Mouse (Mus musculus) intestine, embryonic 14.5 days (tissue): ENCODE results near the gene Ttc39a. TPM values are rescaled to one million over a fixed set of nuclear protein-coding genes. Genes with fewer than 3 reads are reported as not detected.

Source experiments
- ATAC-seq: fragments of 200-750 bp; cut with Nextera tagmentation; replicated peaks from 2 replicates; pipeline ENCODE4 v1.8.0; 2017; ENCODE audit warnings: low read depth, moderate number of reproducible peaks, moderate TSS enrichment, moderate library complexity; ENCODE audit not compliant: low FRiP score, low TSS enrichment
- DNase-seq: peaks from one replicate; pipeline ENCODE4 v3.0.0-alpha.2; 2018; ENCODE audit warnings: low spot score
- H3K27ac ChIP-seq: fragments of 300-500 bp; sonication (generic); 2 replicates; pipeline ENCODE4 v1.5.1; 2014; ENCODE audit warnings: low read depth, mild to moderate bottlenecking, control low read depth
- H3K27me3 ChIP-seq: fragments of 300-500 bp; sonication (generic); replicated peaks from 2 replicates; pipeline ENCODE4 v1.6.1; 2014; ENCODE audit warnings: low read length, control low read depth; ENCODE audit not compliant: control insufficient read depth, insufficient read depth
- H3K36me3 ChIP-seq: fragments of 300-500 bp; sonication (generic); 2 replicates; pipeline ENCODE4 v1.6.1; 2014; ENCODE audit warnings: low read length, control low read depth; ENCODE audit not compliant: control insufficient read depth, insufficient read depth
- H3K4me1 ChIP-seq: fragments of 300-500 bp; sonication (generic); replicated peaks from 2 replicates; pipeline ENCODE4 v1.6.1; 2014; ENCODE audit warnings: low read length, control low read depth, mixed read lengths; ENCODE audit not compliant: control insufficient read depth, insufficient read depth
- H3K4me2 ChIP-seq: fragments of 300-500 bp; sonication (generic); 2 replicates; pipeline ENCODE4 v1.6.1; 2014; ENCODE audit warnings: low read length
- H3K4me3 ChIP-seq: fragments of 300-500 bp; sonication (generic); 2 replicates; pipeline ENCODE4 v1.5.1; 2014; ENCODE audit warnings: low read depth, low read length, control low read depth, mixed read lengths
- H3K9ac ChIP-seq: fragments of 300-500 bp; sonication (generic); 2 replicates; pipeline ENCODE4 v1.6.1; 2014; ENCODE audit warnings: mild to moderate bottlenecking, low read length
- H3K9me3 ChIP-seq: fragments of 300-500 bp; sonication (generic); 2 replicates; pipeline ENCODE4 v1.6.1; 2016; ENCODE audit warnings: low read length, control low read depth; ENCODE audit not compliant: control insufficient read depth
- WGBS: fragments of 180-500 bp; shearing (Covaris S2); extraction: QIAGEN DNeasy Blood & Tissue Kit; methylation state at CpG from one replicate; pipeline ENCODE4 v1.1.7; 2014; 5-methylcytosine and 5-hydroxymethylcytosine counted together
- polyA plus RNA-seq: library from polyadenylated mRNA; unstranded; fragments of >200 nt; fragmentation: Nextera tagmentation; extraction: Ambion mirVana; gene quantifications from 2 replicates; pipeline ENCODE4 v1.2.1, GENCODE M21; 2014

The Ttc39a gene
- 11.9 and 14.7 TPM in 2 replicates for polyA plus RNA-seq

DNA sequence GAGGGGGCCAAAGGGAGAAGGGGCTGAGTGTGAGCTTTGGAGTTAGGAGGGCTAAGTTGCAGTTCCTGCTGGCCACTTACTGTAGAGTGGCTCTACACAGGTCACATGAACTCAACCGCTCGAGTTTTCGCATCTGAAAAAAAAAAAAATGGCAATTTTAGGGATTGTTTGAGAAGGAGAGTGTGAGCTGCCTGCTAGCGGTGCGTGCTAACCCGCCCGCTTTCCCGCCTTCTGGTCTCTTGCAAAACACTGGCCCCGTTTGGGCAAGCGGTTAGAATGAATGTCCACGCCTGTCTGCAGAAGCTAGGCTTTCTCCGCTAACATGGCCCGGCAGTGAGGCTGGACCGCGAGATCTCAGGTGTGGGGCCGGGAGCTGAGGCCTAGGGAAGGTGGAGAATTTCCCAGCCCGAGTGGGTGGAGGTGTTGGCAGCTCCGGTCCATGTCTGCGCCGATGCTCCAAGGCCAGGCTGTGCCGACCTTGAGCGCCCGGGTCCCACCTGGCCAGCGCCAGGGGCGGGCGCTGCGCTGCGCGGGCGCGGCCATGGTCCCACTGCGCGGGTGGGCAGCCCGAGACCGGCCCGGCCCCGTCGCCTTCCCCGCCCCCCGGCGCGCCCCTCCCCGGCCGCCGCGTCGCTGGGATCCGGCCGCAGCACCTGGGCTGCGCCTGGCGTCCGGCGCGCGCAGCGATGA, at the start of gene Ttc39a:
Gene Ttc39a (plus strand): TSS at position 138 of the 690 bp plus-strand sequence.
- DNase-seq = peak; percentile 89
- H3K9me3 ChIP-seq = no peaks in the 10 kb centered on the region
- WGBS = under 1% methylated on average over 55 of the region's 56 CpGs
- peak within 1 kb of the TSS; percentile 80 for H3K27ac ChIP-seq
- H3K4me1 ChIP-seq = peaks cover 11% of the 10 kb centered on the region
- H3K36me3 ChIP-seq = no peaks in the 10 kb centered on the region
- peak; percentile 61 for ATAC-seq
- H3K4me3 ChIP-seq = peak within 1 kb of the TSS; percentile 52
- H3K9ac ChIP-seq = peak within 1 kb of the TSS; percentile 56
- peak within 1 kb of the TSS; percentile 98 for H3K4me2 ChIP-seq
- H3K27me3 ChIP-seq = no peaks in the 10 kb centered on the region

DNA sequence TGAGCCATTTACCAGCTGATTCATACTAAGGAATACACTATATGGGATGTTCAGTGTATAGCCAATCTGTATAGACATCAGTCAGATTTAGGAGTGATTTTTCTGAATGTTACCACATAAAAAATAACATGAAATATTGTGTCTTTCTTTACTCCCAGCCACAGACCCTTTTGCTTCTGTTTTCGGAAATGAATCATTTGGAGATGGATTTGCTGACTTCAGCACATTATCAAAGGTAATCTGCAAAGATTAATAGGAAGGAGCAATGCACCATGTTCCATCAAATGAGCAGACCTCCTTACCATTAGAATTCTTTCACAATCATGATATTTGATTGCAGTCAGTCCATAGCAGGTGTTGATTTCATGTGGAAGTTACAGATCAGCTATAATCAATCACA, 28.3 kb upstream of the Ttc39a start:
- no peaks in the 10 kb centered on the region for H3K27me3 ChIP-seq
- ATAC-seq = no peak
- no peak overlapping the region for H3K4me3 ChIP-seq
- DNase-seq = no peak
- H3K4me2 ChIP-seq = no peak overlapping the region
- H3K9me3 ChIP-seq = no peaks in the 10 kb centered on the region
- 92% methylated on average over 1 of the region's 1 CpGs for WGBS
- H3K9ac ChIP-seq = no peak overlapping the region
- peaks cover 31% of the 10 kb centered on the region for H3K36me3 ChIP-seq
- H3K4me1 ChIP-seq = no peaks in the 10 kb centered on the region
- no peak overlapping the region for H3K27ac ChIP-seq

GRCm38 (mm10) chr4:109382457-109382856, 24.0 kb upstream of the Ttc39a start:
- Histone ChIP-seq H3K4me2 (no peak overlapping the region), H3K27me3 (no peaks in the 10 kb centered on the region), H3K9me3 (no peaks in the 10 kb centered on the region), H3K4me3 (no peak overlapping the region), H3K9ac (no peak overlapping the region), H3K36me3 (peaks cover 29% of the 10 kb centered on the region), H3K27ac (no peak overlapping the region), H3K4me1 (no peaks in the 10 kb centered on the region)
- ATAC-seq (no peak), DNase-seq (no peak)
- 85% methylated on average over 2 of the region's 2 CpGs for WGBS

DNA sequence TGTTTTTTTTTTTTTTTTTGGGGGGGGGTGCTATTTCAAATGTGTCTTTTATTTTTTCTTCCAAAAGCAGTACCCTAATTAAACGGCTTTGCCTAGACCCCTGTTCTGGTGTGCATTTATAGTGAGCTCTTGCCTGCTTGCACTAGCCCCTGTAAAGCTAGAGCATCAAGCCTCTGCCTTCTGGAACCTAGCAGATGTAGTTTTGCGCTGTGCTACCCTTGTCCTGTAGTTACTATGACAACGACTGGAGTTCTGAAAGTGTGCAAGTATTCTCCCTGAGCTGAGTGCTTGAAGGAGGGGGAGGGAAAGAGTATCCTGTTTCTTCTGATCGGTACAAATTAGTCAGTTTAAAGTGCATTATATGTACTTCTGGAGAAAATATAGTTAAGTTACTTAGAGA, 20.8 kb upstream of the Ttc39a start:
- Histone ChIP-seq H3K27me3 (no peaks in the 10 kb centered on the region), H3K4me3 (no peak overlapping the region), H3K4me1 (no peaks in the 10 kb centered on the region), H3K9me3 (no peaks in the 10 kb centered on the region), H3K4me2 (no peak overlapping the region), H3K9ac (no peak overlapping the region), H3K36me3 (peaks cover 12% of the 10 kb centered on the region; the same call in 1 of the 2 replicates), H3K27ac (no peak overlapping the region)
- DNase-seq = no peak
- WGBS = 65% methylated on average over 4 of the region's 4 CpGs
- ATAC-seq = no peak

DNA sequence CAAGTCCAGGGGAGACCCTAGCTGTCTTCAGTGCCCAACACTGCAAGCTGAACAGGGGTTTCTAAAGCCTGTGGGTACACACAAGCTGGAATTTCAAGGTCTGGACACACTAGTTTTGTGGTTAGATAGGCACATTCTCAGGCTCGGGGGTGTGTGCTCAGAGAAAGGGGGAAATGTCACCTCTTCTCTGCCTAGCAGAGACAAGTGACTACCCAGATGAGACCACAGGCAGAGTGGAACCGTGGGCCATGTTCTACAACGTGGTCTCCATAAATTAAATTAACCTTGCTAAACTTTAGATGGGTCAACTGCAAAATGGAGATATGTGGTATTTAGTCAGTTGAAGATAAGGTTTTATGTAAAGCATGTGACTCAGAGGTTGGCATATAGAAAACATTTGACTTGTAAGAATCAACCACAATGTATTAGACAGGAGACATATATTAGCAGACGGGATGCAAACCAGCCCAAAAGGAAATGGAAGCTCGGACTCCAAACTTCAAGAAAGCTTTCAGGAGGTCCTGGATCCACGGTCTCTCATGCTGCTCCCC, 13.1 kb upstream of the Ttc39a start:
- no peak for ATAC-seq
- H3K27me3 ChIP-seq = no peaks in the 10 kb centered on the region
- DNase-seq = no peak
- H3K4me3 ChIP-seq = no peak overlapping the region
- H3K4me2 ChIP-seq = no peak overlapping the region
- no peaks in the 10 kb centered on the region for H3K4me1 ChIP-seq
- no peaks in the 10 kb centered on the region for H3K9me3 ChIP-seq
- no peak overlapping the region for H3K27ac ChIP-seq
- peaks cover 3% of the 10 kb centered on the region; the same call in 1 of the 2 replicates for H3K36me3 ChIP-seq
- WGBS = 72% methylated on average over 6 of the region's 6 CpGs
- H3K9ac ChIP-seq = no peak overlapping the region

DNA sequence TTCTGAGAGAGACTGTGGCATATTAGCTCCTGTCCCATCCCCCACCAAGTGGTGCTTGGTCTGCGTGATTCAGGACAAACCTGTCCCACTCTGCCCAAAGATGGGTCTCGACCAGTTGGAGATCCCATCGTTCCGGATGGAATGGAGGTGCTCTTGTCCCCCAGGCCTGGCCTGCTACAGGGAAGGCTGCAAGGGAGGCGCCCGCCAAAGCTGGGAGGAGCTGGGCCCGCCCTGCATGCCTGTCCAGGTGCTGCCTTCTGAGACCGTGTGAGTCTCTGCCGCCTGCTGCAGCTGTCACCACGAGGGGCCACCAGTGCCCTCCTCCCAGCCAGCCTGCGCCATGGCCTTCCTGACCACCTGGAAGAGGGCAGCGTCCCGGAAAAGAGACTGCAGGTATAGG, 12.5 kb upstream of the Ttc39a start:
- Histone ChIP-seq H3K27me3 (no peaks in the 10 kb centered on the region), H3K9me3 (no peaks in the 10 kb centered on the region), H3K36me3 (peaks cover under 1% of the 10 kb centered on the region; the same call in 1 of the 2 replicates), H3K27ac (no peak overlapping the region), H3K4me1 (no peaks in the 10 kb centered on the region), H3K4me3 (no peak overlapping the region; the same call in 1 of the 2 replicates), H3K4me2 (peak overlapping the region; percentile 46), H3K9ac (0 out of 2 replicates have a peak overlapping the region, but pooled peaks have one; percentile 20)
- DNase-seq = peak; percentile 67
- 9% methylated on average over 13 of the region's 13 CpGs for WGBS
- ATAC-seq = peak; percentile 82

GRCm38 (mm10) chr4:109394314-109395074, 11.9 kb upstream of the Ttc39a start:
- no peaks in the 10 kb centered on the region for H3K36me3 ChIP-seq
- no peak overlapping the region for H3K27ac ChIP-seq
- no peak overlapping the region; the same call in 1 of the 2 replicates for H3K4me3 ChIP-seq
- ATAC-seq (peak; percentile 56), DNase-seq (no peak)
- 0 out of 2 replicates have a peak overlapping the region, but pooled peaks have one; percentile 20 for H3K9ac ChIP-seq
- H3K4me2 ChIP-seq = peak overlapping the region; percentile 46
- H3K9me3 ChIP-seq = no peaks in the 10 kb centered on the region
- no peaks in the 10 kb centered on the region for H3K4me1 ChIP-seq
- WGBS = 34% methylated on average over 13 of the region's 13 CpGs
- H3K27me3 ChIP-seq = no peaks in the 10 kb centered on the region

- ATAC-seq (no peak), DNase-seq (no peak)
- no peak overlapping the region for H3K27ac ChIP-seq
- no peak overlapping the region for H3K4me3 ChIP-seq
- no peaks in the 10 kb centered on the region for H3K27me3 ChIP-seq
- H3K9ac ChIP-seq = no peak overlapping the region
- H3K9me3 ChIP-seq = no peaks in the 10 kb centered on the region
- H3K36me3 ChIP-seq = no peaks in the 10 kb centered on the region
- 83% methylated on average over 10 of the region's 10 CpGs for WGBS
- H3K4me2 ChIP-seq = no peak overlapping the region
- no peaks in the 10 kb centered on the region for H3K4me1 ChIP-seq
Observed at GRCm38 (mm10) chr4:109400366-109400980, 6.0 kb upstream of the Ttc39a start.
